Mouse (Mus musculus) forebrain, postnatal 0 days (tissue): ENCODE data around the gene Nt5m. TPM values are rescaled to one million over a fixed set of nuclear protein-coding genes. Genes with fewer than 3 reads are reported as not detected.

Source experiments
- ATAC-seq: fragments of 200-750 bp; cut with Nextera tagmentation; 2 replicates; pipeline ENCODE4 v1.8.0; 2017; ENCODE audit warnings: mild to moderate bottlenecking, moderate library complexity
- DNase-seq: peaks from one replicate; pipeline ENCODE4 v3.0.0-alpha.2; 2015
- H3K27ac ChIP-seq: fragments of 300-500 bp; sonication (generic); 2 replicates; pipeline ENCODE4 v1.5.1; 2014; ENCODE audit warnings: low read depth, mild to moderate bottlenecking, antibody characterized with exemption, low read length, moderate library complexity, mixed read lengths
- H3K27me3 ChIP-seq: fragments of 300-500 bp; sonication (generic); 2 replicates; pipeline ENCODE4 v1.6.1; 2014; ENCODE audit warnings: mild to moderate bottlenecking, low read length, mixed read lengths; ENCODE audit not compliant: insufficient read depth
- H3K36me3 ChIP-seq: fragments of 300-500 bp; sonication (generic); 2 replicates; pipeline ENCODE4 v1.6.1; 2014; ENCODE audit warnings: mild to moderate bottlenecking, moderate library complexity; ENCODE audit not compliant: insufficient read depth
- H3K4me1 ChIP-seq: fragments of 300-500 bp; sonication (generic); 2 replicates; pipeline ENCODE4 v1.6.1; 2014; ENCODE audit warnings: antibody characterized with exemption; ENCODE audit not compliant: insufficient read depth
- H3K4me2 ChIP-seq: fragments of 300-500 bp; sonication (generic); 2 replicates; pipeline ENCODE4 v1.6.1; 2014; ENCODE audit warnings: low read depth, mild to moderate bottlenecking, moderate library complexity
- H3K4me3 ChIP-seq: fragments of 300-500 bp; sonication (generic); 2 replicates; pipeline ENCODE4 v1.5.1; 2014; ENCODE audit warnings: low read depth, low read length, mixed read lengths
- H3K9ac ChIP-seq: fragments of 300-500 bp; sonication (generic); 2 replicates; pipeline ENCODE4 v1.6.1; 2014; ENCODE audit warnings: mild to moderate bottlenecking
- H3K9me3 ChIP-seq: fragments of 300-500 bp; sonication (generic); 2 replicates; pipeline ENCODE4 v1.6.1; 2016; ENCODE audit warnings: low read length
- CTCF ChIP-seq: sonication (generic); IDR thresholded peaks from 2 replicates; pipeline ENCODE4 v1.5.1; 2016; ENCODE audit warnings: antibody characterized with exemption, control low read depth, low read depth
- WGBS: fragments of 180-500 bp; shearing (Covaris S2); extraction: QIAGEN DNeasy Blood & Tissue Kit; methylation state at CpG from one replicate; pipeline ENCODE4 v1.1.7; 2014; 5-methylcytosine and 5-hydroxymethylcytosine counted together
- polyA plus RNA-seq: library from polyadenylated mRNA; unstranded; fragments of >200 nt; fragmentation: Nextera tagmentation; extraction: Ambion mirVana; gene quantifications from 2 replicates; pipeline ENCODE4 v1.2.1, GENCODE M21; 2015
- total RNA-seq: library from RNA; depleted of rRNA; stranded (reverse); fragments of >200 nt; gene quantifications from 2 replicates; pipeline ENCODE4 v1.2.3, GENCODE M21; 2014

Gene Nt5m
- total and polyA plus RNA-seq, 2 experiments from 2014 or later, result 62.2 to 85.9 TPM

- WGBS, result 93% methylated on average over 6 of the region's 6 CpGs
- no peak overlapping the region for H3K4me3 ChIP-seq
- TF ChIP-seq CTCF, result no peak
- H3K27me3 ChIP-seq, result no peaks in the 10 kb centered on the region
- H3K4me2 ChIP-seq, result no peak overlapping the region
- H3K36me3 ChIP-seq, result peaks cover 2% of the 10 kb centered on the region; the same call in 1 of the 2 replicates
- H3K27ac ChIP-seq, result no peak overlapping the region
- no peak overlapping the region for H3K9ac ChIP-seq
- no peaks in the 10 kb centered on the region for H3K4me1 ChIP-seq
- H3K9me3 ChIP-seq, result no peaks in the 10 kb centered on the region
- no peak for ATAC-seq
- no peak for DNase-seq
Measured at GRCm38 (mm10) chr11:59864316-59864715, 25.1 kb downstream of the Nt5m start.

- H3K9ac ChIP-seq, result no peak overlapping the region
- no peak overlapping the region for H3K4me3 ChIP-seq
- H3K4me1 ChIP-seq, result no peaks in the 10 kb centered on the region
- DNase-seq (no peak), ATAC-seq (no peak)
- H3K4me2 ChIP-seq, result no peak overlapping the region
- TF ChIP-seq CTCF, result no peak
- H3K27me3 ChIP-seq, result no peaks in the 10 kb centered on the region
- WGBS, result 79% methylated on average over 8 of the region's 8 CpGs
- H3K9me3 ChIP-seq, result no peaks in the 10 kb centered on the region
- H3K36me3 ChIP-seq, result peaks cover 45% of the 10 kb centered on the region
- no peak overlapping the region for H3K27ac ChIP-seq
Measured at GRCm38 (mm10) chr11:59872124-59872523, 32.9 kb downstream of the Nt5m start.

- Histone ChIP-seq H3K9ac (0 out of 2 replicates have a peak overlapping the region, but pooled peaks have one; percentile 44), H3K4me3 (no peak overlapping the region), H3K27ac (no peak overlapping the region), H3K27me3 (no peaks in the 10 kb centered on the region), H3K4me2 (no peak overlapping the region), H3K36me3 (peaks cover 29% of the 10 kb centered on the region), H3K9me3 (no peaks in the 10 kb centered on the region), H3K4me1 (no peaks in the 10 kb centered on the region)
- ATAC-seq, result peak; percentile 93
- WGBS, result 34% methylated on average over 2 of the region's 2 CpGs
- DNase-seq, result peak; percentile 93
- peak; percentile 94 for TF ChIP-seq CTCF
Measured at GRCm38 (mm10) chr11:59880031-59880430, 40.8 kb downstream of the Nt5m start.

- peak; percentile 10 for TF ChIP-seq CTCF
- peak; percentile 27; the same call in 1 of the 2 replicates for ATAC-seq
- Histone ChIP-seq H3K27ac (no peak overlapping the region), H3K9ac (no peak overlapping the region), H3K4me1 (no peaks in the 10 kb centered on the region), H3K4me2 (no peak overlapping the region), H3K27me3 (no peaks in the 10 kb centered on the region), H3K36me3 (no peaks in the 10 kb centered on the region), H3K9me3 (no peaks in the 10 kb centered on the region), H3K4me3 (no peak overlapping the region)
- DNase-seq, result no peak
- 73% methylated on average over 17 of the region's 17 CpGs for WGBS
Measured at GRCm38 (mm10) chr11:59885217-59885986, 46.2 kb downstream of the Nt5m start.

- no peaks in the 10 kb centered on the region for H3K36me3 ChIP-seq
- ATAC-seq (no peak), DNase-seq (no peak)
- no peak overlapping the region for H3K27ac ChIP-seq
- no peaks in the 10 kb centered on the region for H3K9me3 ChIP-seq
- H3K4me2 ChIP-seq, result no peak overlapping the region
- no peaks in the 10 kb centered on the region for H3K4me1 ChIP-seq
- no peak overlapping the region for H3K4me3 ChIP-seq
- WGBS, result 84% methylated on average over 1 of the region's 1 CpGs
- TF ChIP-seq CTCF, result no peak
- H3K9ac ChIP-seq, result no peak overlapping the region
- H3K27me3 ChIP-seq, result no peaks in the 10 kb centered on the region
Measured at GRCm38 (mm10) chr11:59886952-59887351, 47.7 kb downstream of the Nt5m start.

GRCm38 (mm10) chr11:59888151-59888550, 48.9 kb downstream of the Nt5m start:
- no peaks in the 10 kb centered on the region for H3K27me3 ChIP-seq
- ATAC-seq (no peak), DNase-seq (no peak)
- no peaks in the 10 kb centered on the region for H3K9me3 ChIP-seq
- H3K4me3 ChIP-seq, result no peak overlapping the region
- H3K9ac ChIP-seq, result no peak overlapping the region
- no peak overlapping the region for H3K4me2 ChIP-seq
- WGBS, result 66% methylated on average over 5 of the region's 5 CpGs
- no peaks in the 10 kb centered on the region for H3K36me3 ChIP-seq
- no peak overlapping the region for H3K27ac ChIP-seq
- TF ChIP-seq CTCF, result no peak
- no peaks in the 10 kb centered on the region for H3K4me1 ChIP-seq

- no peak for TF ChIP-seq CTCF
- no peak for DNase-seq
- 0 out of 2 replicates have a peak overlapping the region, but pooled peaks have one; percentile 15 for H3K27ac ChIP-seq
Measured at GRCm38 (mm10) chr11:59891854-59892253, 52.6 kb downstream of the Nt5m start.

More at GRCm38 (mm10) chr11:59891854-59892253, 52.6 kb downstream of the Nt5m start:
- ATAC-seq, result peak; percentile 71; the same call in 1 of the 2 replicates
- Histone ChIP-seq H3K9ac (no peak overlapping the region), H3K9me3 (no peaks in the 10 kb centered on the region), H3K36me3 (no peaks in the 10 kb centered on the region), H3K4me2 (no peak overlapping the region), H3K4me3 (no peak overlapping the region), H3K4me1 (no peaks in the 10 kb centered on the region), H3K27me3 (no peaks in the 10 kb centered on the region)
- 63% methylated on average over 6 of the region's 6 CpGs for WGBS
